Mouse (Mus musculus) left cerebral cortex, adult 18-20 months (tissue): Measurements from ENCODE around the gene Surf2. TPM values are rescaled to one million over a fixed set of nuclear protein-coding genes. Genes with fewer than 3 reads are reported as not detected.

Source experiments
- DNase-seq, 2 experiments: peaks; one replicate each; pipeline ENCODE4 v3.0.0; 2021 to 2022; ENCODE audit warnings: low spot score in 2 of 2, mixed read lengths in 1 of 2
- total RNA-seq, 2 experiments: library from RNA; stranded (reverse); gene quantifications; 2 replicates each; pipeline ENCODE4 v1.2.3; 2021

Surf2 gene
- total RNA-seq, 2 experiments from 2014 or later, result 35.3 to 39.9 TPM

GRCm38 (mm10) chr2:26956811-26957487 lies 40.8 kb downstream of the Surf2 start:
- no peak for DNase-seq

GRCm38 (mm10) chr2:26957488-26957859 lies 41.3 kb downstream of the Surf2 start:
- no peak for DNase-seq

- no peak for DNase-seq
Observed at GRCm38 (mm10) chr2:26960756-26961155, 44.6 kb downstream of the Surf2 start.

- peak; percentile 94 to 95 for DNase-seq
Observed at GRCm38 (mm10) chr2:26963923-26964723, 48.0 kb downstream of the Surf2 start, which contains the start of gene Rexo4. TSS of gene Rexo4 (minus strand) at chr2:26964386.

GRCm38 (mm10) chr2:26964724-26965370 lies 48.7 kb downstream of the Surf2 start:
- no peak for DNase-seq

GRCm38 (mm10) chr2:26967262-26967661 lies 51.1 kb downstream of the Surf2 start:
- DNase-seq, result no peak

Other genes starting within 250 kb of the Surf2 start
- gene Lcn4, start 245.1 kb upstream of the Surf2 start, total RNA-seq, result not detected
- not detected for gene Abo, start 51.4 kb upstream of the Surf2 start, total RNA-seq
- 10 to 100 TPM; 27.1 to 29.1 TPM for gene Surf6, start 13.5 kb upstream of the Surf2 start, total RNA-seq
- gene Med22, start 5.7 kb upstream of the Surf2 start, total RNA-seq, result 10 to 100 TPM; 42.5 to 49.2 TPM
- gene Rpl7a, start 5.6 kb upstream of the Surf2 start, total RNA-seq, result 100 to 1,000 TPM; 228 to 233 TPM
- gene Surf1, start 163 bp downstream of the Surf2 start, total RNA-seq, result 100 to 1,000 TPM; 106 to 118 TPM
- gene Surf4, start 17.6 kb downstream of the Surf2 start, total RNA-seq, result 10 to 100 TPM; 44.9 to 52.7 TPM
- not detected for gene Stkld1, start 17.7 kb downstream of the Surf2 start, total RNA-seq
- gene Rexo4, start 48.0 kb downstream of the Surf2 start, total RNA-seq, result 10 to 100 TPM; 55.5 to 66.5 TPM
- gene Adamts13, start 57.0 kb downstream of the Surf2 start, total RNA-seq, result 1 to 10 TPM; 1.3 to 2.7 TPM
- 10 to 100 TPM; 46.8 to 47.0 TPM for gene Cacfd1, start 93.6 kb downstream of the Surf2 start, total RNA-seq
- 10 to 100 TPM; 21.5 to 27.5 TPM for gene Slc2a6, start 111.6 kb downstream of the Surf2 start, total RNA-seq
- under 1 TPM; 0.52 to 1.00 TPM for gene Mymk, start 155.8 kb downstream of the Surf2 start, total RNA-seq
- gene Adamtsl2, start 163.0 kb downstream of the Surf2 start, total RNA-seq, result 10 to 100 TPM; 15.5 to 21.8 TPM
- gene Fam163b, start 226.1 kb downstream of the Surf2 start, total RNA-seq, result 100 to 1,000 TPM in 1 of 2 experiments, 10 to 100 TPM in 1; 98.9 to 107 TPM
- under 1 TPM; 0.23 to 0.26 TPM for gene Dbh, start 248.9 kb downstream of the Surf2 start, total RNA-seq